Mouse (Mus musculus) midbrain, postnatal 0 days (tissue): Measurements from ENCODE around the gene Ccl5. TPM values are rescaled to one million over a fixed set of nuclear protein-coding genes. Genes with fewer than 3 reads are reported as not detected.
"Not testable (repeated sequence)": the region's sequence is repeated elsewhere in the genome, so short reads cannot be mapped to it uniquely, and the experiment has no call there.

Experiments used
- ATAC-seq: fragments of 200-750 bp; cut with Nextera tagmentation; 2 replicates; pipeline ENCODE4 v1.8.0; 2017; ENCODE audit warnings: moderate number of reproducible peaks, mild to moderate bottlenecking, moderate TSS enrichment, moderate library complexity; ENCODE audit not compliant: low FRiP score
- DNase-seq: peaks from one replicate; pipeline ENCODE4 v3.0.0-alpha.2; 2015; ENCODE audit warnings: low spot score
- H3K27ac ChIP-seq: fragments of 300-500 bp; sonication (generic); 2 replicates; pipeline ENCODE4 v1.5.1; 2014; ENCODE audit warnings: low read depth, mild to moderate bottlenecking, low read length, mixed read lengths
- H3K27me3 ChIP-seq: fragments of 300-500 bp; sonication (generic); 2 replicates; pipeline ENCODE4 v1.6.1; 2014; ENCODE audit warnings: low read length, control low read depth, mixed read lengths; ENCODE audit not compliant: insufficient read depth
- H3K36me3 ChIP-seq: fragments of 300-500 bp; sonication (generic); 2 replicates; pipeline ENCODE4 v1.6.1; 2014; ENCODE audit warnings: low read length, control low read depth, mixed read lengths; ENCODE audit not compliant: insufficient read depth
- H3K4me1 ChIP-seq: fragments of 300-500 bp; sonication (generic); 2 replicates; pipeline ENCODE4 v1.6.1; 2014; ENCODE audit warnings: mild to moderate bottlenecking, control low read depth, antibody characterized with exemption, low read length, mixed read lengths; ENCODE audit not compliant: insufficient read depth
- H3K4me2 ChIP-seq: fragments of 300-500 bp; sonication (generic); 2 replicates; pipeline ENCODE4 v1.6.1; 2014; ENCODE audit warnings: low read depth, mild to moderate bottlenecking, low read length, mixed read lengths; ENCODE audit not compliant: poor library complexity, severe bottlenecking
- H3K4me3 ChIP-seq: fragments of 300-500 bp; sonication (generic); 2 replicates; pipeline ENCODE4 v1.5.1; 2014; ENCODE audit warnings: low read depth, mild to moderate bottlenecking, low read length, moderate library complexity
- H3K9ac ChIP-seq: fragments of 300-500 bp; sonication (generic); replicated peaks from 2 replicates; pipeline ENCODE4 v1.6.1; 2014; ENCODE audit warnings: mild to moderate bottlenecking, low read length, moderate library complexity, mixed read lengths; ENCODE audit not compliant: poor library complexity, severe bottlenecking
- H3K9me3 ChIP-seq: fragments of 300-500 bp; sonication (generic); 2 replicates; pipeline ENCODE4 v1.6.1; 2016; ENCODE audit warnings: low read length, control low read depth
- CTCF ChIP-seq: IDR thresholded peaks from 2 replicates; pipeline ENCODE4 v1.5.1; 2016; ENCODE audit warnings: antibody characterized with exemption, mild to moderate bottlenecking
- WGBS: fragments of 180-500 bp; shearing (Covaris S2); extraction: QIAGEN DNeasy Blood & Tissue Kit; methylation state at CpG from one replicate; pipeline ENCODE4 v1.1.7; 2014; 5-methylcytosine and 5-hydroxymethylcytosine counted together
- polyA plus RNA-seq: library from polyadenylated mRNA; unstranded; fragments of >200 nt; fragmentation: Nextera tagmentation; extraction: Ambion mirVana; gene quantifications from 2 replicates; pipeline ENCODE4 v1.2.1, GENCODE M21; 2015
- total RNA-seq: library from RNA; depleted of rRNA; stranded (reverse); fragments of >200 nt; gene quantifications from 2 replicates; pipeline ENCODE4 v1.2.3, GENCODE M21; 2014

The Ccl5 gene
- total and polyA plus RNA-seq, 2 experiments from 2014 or later = not detected

- no peaks in the 10 kb centered on the region for H3K4me1 ChIP-seq
- no peak overlapping the region for H3K4me2 ChIP-seq
- no peak overlapping the region for H3K9ac ChIP-seq
- H3K27me3 ChIP-seq = no peaks in the 10 kb centered on the region
- no peaks in the 10 kb centered on the region for H3K9me3 ChIP-seq
- no peak overlapping the region for H3K4me3 ChIP-seq
- 77% methylated on average over 6 of the region's 6 CpGs for WGBS
- H3K27ac ChIP-seq = no peak overlapping the region
- no peaks in the 10 kb centered on the region for H3K36me3 ChIP-seq
- no peak for TF ChIP-seq CTCF
- DNase-seq (no peak), ATAC-seq (no peak)
Measured at GRCm38 (mm10) chr11:83562311-83562887, 32.1 kb upstream of the Ccl5 start.

GRCm38 (mm10) chr11:83560405-83560804, 30.1 kb upstream of the Ccl5 start:
- 78% methylated on average over 6 of the region's 6 CpGs for WGBS
- Histone ChIP-seq H3K36me3 (no peaks in the 10 kb centered on the region), H3K4me1 (no peaks in the 10 kb centered on the region), H3K4me3 (no peak overlapping the region), H3K27me3 (no peaks in the 10 kb centered on the region), H3K9ac (no peak overlapping the region), H3K4me2 (no peak overlapping the region), H3K27ac (no peak overlapping the region), H3K9me3 (no peaks in the 10 kb centered on the region)
- DNase-seq = no peak
- no peak for ATAC-seq
- TF ChIP-seq CTCF = no peak

GRCm38 (mm10) chr11:83557074-83557473, 26.8 kb upstream of the Ccl5 start:
- no peak for DNase-seq
- no peaks in the 10 kb centered on the region for H3K36me3 ChIP-seq
- TF ChIP-seq CTCF = no peak
- H3K4me3 ChIP-seq = no peak overlapping the region
- WGBS = 47% methylated on average over 10 of the region's 10 CpGs
- no peak overlapping the region for H3K27ac ChIP-seq
- H3K9ac ChIP-seq = no peak overlapping the region
- no peaks in the 10 kb centered on the region for H3K4me1 ChIP-seq
- no peaks in the 10 kb centered on the region for H3K27me3 ChIP-seq
- no peak for ATAC-seq
- H3K9me3 ChIP-seq = no peaks in the 10 kb centered on the region
- H3K4me2 ChIP-seq = no peak overlapping the region

- peak overlapping the region; percentile 8; the same call in 1 of the 2 replicates for H3K4me2 ChIP-seq
- no peaks in the 10 kb centered on the region for H3K36me3 ChIP-seq
- H3K27me3 ChIP-seq = no peaks in the 10 kb centered on the region
- no peak overlapping the region for H3K4me3 ChIP-seq
- 0 out of 2 replicates have a peak overlapping the region, but pooled peaks have one; percentile 29 for H3K9ac ChIP-seq
- WGBS = 26% methylated on average over 8 of the region's 8 CpGs
- H3K4me1 ChIP-seq = no peaks in the 10 kb centered on the region
- no peaks in the 10 kb centered on the region for H3K9me3 ChIP-seq
- ATAC-seq (no peak), DNase-seq (peak; percentile 93)
- no peak overlapping the region for H3K27ac ChIP-seq
- peak; percentile 93 for TF ChIP-seq CTCF
Measured at GRCm38 (mm10) chr11:83556085-83556781, 25.9 kb upstream of the Ccl5 start.

GRCm38 (mm10) chr11:83551668-83552067, 21.4 kb upstream of the Ccl5 start:
- H3K27ac ChIP-seq = no peak overlapping the region
- TF ChIP-seq CTCF = no peak
- ATAC-seq = no peak
- H3K27me3 ChIP-seq = no peaks in the 10 kb centered on the region
- H3K4me2 ChIP-seq = no peak overlapping the region
- 87% methylated on average over 5 of the region's 5 CpGs for WGBS
- H3K36me3 ChIP-seq = no peaks in the 10 kb centered on the region
- no peaks in the 10 kb centered on the region for H3K4me1 ChIP-seq
- H3K4me3 ChIP-seq = no peak overlapping the region
- no peak for DNase-seq
- no peak overlapping the region for H3K9ac ChIP-seq
- H3K9me3 ChIP-seq = no peaks in the 10 kb centered on the region

- H3K9ac ChIP-seq, H3K27me3 ChIP-seq, H3K4me1 ChIP-seq, H3K27ac ChIP-seq, H3K9me3 ChIP-seq, DNase-seq, H3K4me2 ChIP-seq, H3K36me3 ChIP-seq, H3K4me3 ChIP-seq, ATAC-seq: not testable (repeated sequence)
- WGBS = 83% methylated on average over 7 of the region's 7 CpGs
Measured at GRCm38 (mm10) chr11:83551037-83551436, 20.7 kb upstream of the Ccl5 start.
